Mouse (Mus musculus) T-helper 17 cell (primary cell): ENCODE measurements around the gene Mapk1ip1.

Experiments used
- in situ Hi-C, 2 experiments: fragments of 300-600 bp; cut with MboI, MseI; formaldehyde crosslinking; loops; 1 replicate in 1 of 2; 2 replicates in 1 of 2; pipeline ENCODE4 v1.15.1; 2025; ENCODE audit warnings: high pct_unique_total_duplicates in 2 of 2

Gene Mapk1ip1

DNA sequence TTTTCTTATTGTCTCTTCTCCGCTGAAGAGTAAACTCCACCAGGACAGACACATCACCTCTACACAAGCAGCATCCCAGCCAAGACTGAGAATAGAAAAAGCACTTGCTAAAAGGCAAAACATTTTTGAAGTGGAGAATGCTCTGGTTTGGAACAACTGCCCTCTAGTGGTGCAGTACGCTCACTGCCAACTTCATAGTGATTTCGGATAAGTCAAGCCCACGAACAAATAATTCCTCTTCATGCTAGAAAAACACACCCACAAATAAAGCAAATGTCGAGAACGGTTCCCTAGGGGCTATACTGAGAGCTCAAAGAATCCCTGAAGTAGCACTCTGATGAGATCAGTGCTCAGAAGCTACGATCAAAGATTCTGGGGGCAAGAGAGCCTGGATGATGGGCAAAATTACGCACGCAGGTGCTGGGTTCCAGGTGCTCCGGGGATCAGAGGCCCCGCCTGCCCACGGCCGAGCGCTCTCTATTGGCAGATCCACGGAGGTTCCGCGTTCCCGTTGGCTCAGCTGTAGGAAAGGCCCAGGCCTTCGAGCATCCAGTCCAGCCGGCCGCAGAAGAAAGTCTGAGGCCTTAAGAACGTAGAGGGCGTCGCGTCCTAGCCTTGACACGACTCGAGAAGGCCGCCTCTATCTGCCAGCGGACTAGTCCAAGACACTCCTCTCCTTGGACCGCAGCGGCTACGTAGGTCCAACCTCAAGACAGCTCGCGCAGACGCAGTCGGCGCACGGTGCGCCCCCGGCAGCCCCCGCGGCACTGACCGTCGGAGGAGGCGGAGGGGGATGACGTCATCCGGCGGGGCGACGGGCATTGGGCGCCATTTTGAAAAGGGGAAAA is at the start of gene Mapk1ip1, which contains the start of gene Ppp2r2d:
Mapk1ip1 (minus strand) TSS at position 730 of the 848 bp plus-strand sequence.
Ppp2r2d (plus strand) TSS at position 536 of the 848 bp plus-strand sequence.
- in situ Hi-C loops = loop anchor here (10.0 to 25.0 kb wide), 3 partner anchors 367 to 1941 kb away; partner anchors contain the start of genes Cfap46 (in 1 of the 2), Lrrc27 (in 1 of the 2) and Stk32c (in 1 of the 2)

GRCm38 (mm10) chr7:138885365-138886289 is 39.6 kb upstream of the Mapk1ip1 start:
- in situ Hi-C loops = no loop called here

DNA sequence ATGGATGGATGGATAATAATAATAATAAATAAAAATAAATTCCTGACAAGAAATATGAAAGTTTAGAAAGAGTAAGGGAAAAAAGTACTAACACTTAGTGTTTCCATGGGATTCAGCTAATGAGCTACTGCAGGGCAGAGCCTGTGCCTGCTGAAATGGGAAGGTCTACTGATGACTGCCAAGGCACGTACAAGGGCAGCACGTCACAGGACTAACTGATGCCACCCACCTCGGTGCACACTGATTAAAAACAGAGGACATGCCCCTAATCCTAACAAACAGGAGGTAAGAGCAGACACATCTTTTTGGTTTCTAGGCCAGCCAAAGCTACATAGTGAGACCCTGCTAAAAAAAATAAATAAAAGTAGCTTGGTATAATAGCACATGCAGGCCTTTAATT is 37.7 kb upstream of the Mapk1ip1 start:
- in situ Hi-C loops = no loop called here

- in situ Hi-C loops = no loop called here
Observed at GRCm38 (mm10) chr7:138875031-138875430, 29.0 kb upstream of the Mapk1ip1 start.

GRCm38 (mm10) chr7:138872956-138873355 is 26.9 kb upstream of the Mapk1ip1 start:
- in situ Hi-C loops = no loop called here

GRCm38 (mm10) chr7:138868316-138868715 is 22.2 kb upstream of the Mapk1ip1 start:
- in situ Hi-C loops = no loop called here

GRCm38 (mm10) chr7:138867286-138867685 is 21.2 kb upstream of the Mapk1ip1 start:
- in situ Hi-C loops = no loop called here

- in situ Hi-C loops = no loop called here
Observed at GRCm38 (mm10) chr7:138864776-138865175, 18.7 kb upstream of the Mapk1ip1 start.

DNA sequence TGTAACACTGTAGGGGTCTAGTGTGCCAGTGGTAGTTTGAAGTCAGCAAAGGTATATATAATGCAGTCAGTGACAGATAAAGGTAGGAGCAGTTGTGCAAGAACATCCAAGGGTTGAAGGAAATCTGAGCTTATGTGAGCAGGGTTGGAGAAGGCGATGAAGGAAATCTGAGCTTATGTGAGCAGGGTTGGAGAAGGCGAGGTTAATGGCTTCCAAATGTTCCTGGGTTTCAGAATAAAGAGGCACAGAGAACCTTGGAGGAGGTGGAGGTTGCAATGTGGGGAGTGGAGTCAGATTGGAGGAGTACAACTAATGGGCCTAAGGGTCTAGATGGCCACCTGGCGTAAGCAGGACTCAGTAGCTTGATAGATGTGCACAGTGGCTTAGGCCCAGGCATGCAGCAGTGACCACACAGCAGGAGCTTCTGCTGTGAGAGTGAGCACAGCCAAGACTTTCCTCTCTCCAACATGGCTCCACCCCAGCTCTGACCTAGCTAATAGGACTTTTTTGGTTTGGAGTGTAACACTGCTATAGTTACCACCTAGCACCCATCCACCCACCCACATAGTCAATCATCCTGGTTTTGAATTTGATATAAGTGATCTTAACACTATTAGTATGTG is 18.0 kb upstream of the Mapk1ip1 start:
- in situ Hi-C loops = no loop called here

DNA sequence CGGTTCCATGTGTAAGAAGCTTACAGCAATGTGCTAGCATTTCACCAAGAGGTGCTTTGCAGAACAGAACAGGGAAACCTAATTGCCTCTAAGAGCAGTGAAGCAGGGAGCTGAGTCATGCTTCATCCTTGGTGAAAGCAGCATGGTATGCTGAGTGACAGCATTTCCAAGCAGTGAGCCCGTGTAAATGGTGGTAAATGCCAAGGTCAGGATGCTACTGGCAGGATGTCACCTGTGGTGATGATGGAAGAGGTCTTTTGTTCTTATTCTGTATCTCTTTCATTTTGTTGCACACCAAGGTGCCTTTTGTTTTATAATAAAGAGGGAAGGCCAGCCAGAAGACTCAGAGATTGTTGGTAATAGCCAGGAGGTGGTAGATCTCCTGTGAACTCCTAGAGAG is 10.6 kb upstream of the Mapk1ip1 start:
- in situ Hi-C loops = loop anchor here in 1 of 2 experiments (5.0 kb wide), 1 partner anchor 46 kb away; no protein-coding TSS in a partner anchor

DNA sequence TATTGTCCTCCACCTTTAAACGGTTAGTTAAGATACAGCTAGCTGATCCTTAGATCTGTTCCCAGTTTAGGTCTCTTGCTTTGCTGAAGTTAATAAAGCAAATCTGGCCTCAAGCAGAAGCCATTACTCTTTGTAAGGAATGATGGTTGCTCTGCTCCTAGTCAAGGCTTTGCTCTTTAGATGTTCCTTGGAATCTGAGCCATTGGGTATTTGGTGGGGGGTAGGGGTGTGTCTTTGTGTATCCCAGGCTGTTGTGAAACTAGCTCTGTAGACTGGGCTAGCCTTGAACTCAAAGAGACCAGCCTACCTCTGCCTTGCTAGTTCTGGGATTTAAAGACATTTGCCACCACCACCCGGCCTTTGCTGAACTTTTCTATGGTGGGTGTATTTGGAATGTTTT is 8.1 kb upstream of the Mapk1ip1 start:
- in situ Hi-C loops = no loop called here

- in situ Hi-C loops = no loop called here
Observed at GRCm38 (mm10) chr7:138853417-138854031, 7.5 kb upstream of the Mapk1ip1 start.

DNA sequence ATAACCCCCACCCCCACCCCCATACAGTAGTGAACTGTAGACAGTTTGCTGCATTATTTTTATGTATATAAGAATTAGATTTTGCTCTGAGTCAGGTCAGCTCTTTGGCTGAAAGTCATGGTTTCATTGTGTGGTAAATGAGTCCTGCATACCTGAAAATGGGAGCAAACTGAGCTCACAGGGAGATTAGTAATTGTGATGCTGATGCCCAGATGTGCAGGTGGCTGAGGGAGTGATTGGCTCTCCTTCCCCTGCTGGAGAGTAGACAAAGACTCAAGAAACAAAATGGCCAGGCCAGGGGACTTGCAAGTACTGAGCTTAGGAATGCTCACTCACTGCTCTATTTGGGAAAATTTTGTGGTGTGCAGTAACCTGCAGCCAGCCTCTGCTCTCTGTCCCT is 4.0 kb upstream of the Mapk1ip1 start:
- in situ Hi-C loops = no loop called here

GRCm38 (mm10) chr7:138848028-138848920 is 2.2 kb upstream of the Mapk1ip1 start:
- in situ Hi-C loops = loop anchor here (10.0 to 25.0 kb wide), 3 partner anchors 364 to 1943 kb away; partner anchors contain the start of genes Cfap46 (in 1 of the 2), Lrrc27 (in 1 of the 2) and Stk32c (in 1 of the 2)

GRCm38 (mm10) chr7:138847316-138848027 is 1.4 kb upstream of the Mapk1ip1 start:
- in situ Hi-C loops = loop anchor here (10.0 to 25.0 kb wide), 3 partner anchors 365 to 1943 kb away; partner anchors contain the start of genes Cfap46 (in 1 of the 2), Lrrc27 (in 1 of the 2) and Stk32c (in 1 of the 2)

DNA sequence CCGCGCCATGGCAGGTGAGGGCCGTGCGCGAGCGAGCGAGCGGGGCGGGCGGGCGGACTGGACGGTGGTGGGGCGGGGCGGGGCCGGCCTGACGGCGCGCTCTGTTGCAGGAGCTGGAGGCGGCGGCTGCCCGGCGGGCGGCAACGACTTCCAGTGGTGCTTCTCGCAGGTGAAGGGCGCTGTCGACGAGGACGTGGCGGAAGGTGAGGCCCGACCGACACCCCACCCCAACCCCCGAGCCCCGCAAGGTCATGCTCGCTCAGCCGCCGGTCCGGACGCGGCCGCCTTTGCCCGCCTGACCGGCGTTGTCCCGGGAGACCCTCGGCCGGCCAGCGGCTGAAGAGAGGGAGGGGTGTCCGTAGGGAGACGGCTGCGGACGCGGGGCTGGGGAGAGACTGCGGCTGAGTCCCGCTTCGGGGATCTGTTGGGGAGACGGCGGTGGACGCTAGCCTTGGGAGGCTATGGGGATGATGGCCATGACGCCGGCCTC is 474 bp upstream of the Mapk1ip1 start:
- in situ Hi-C loops = loop anchor here (10.0 to 25.0 kb wide), 3 partner anchors 366 to 1942 kb away; partner anchors contain the start of genes Cfap46 (in 1 of the 2), Lrrc27 (in 1 of the 2) and Stk32c (in 1 of the 2)

DNA sequence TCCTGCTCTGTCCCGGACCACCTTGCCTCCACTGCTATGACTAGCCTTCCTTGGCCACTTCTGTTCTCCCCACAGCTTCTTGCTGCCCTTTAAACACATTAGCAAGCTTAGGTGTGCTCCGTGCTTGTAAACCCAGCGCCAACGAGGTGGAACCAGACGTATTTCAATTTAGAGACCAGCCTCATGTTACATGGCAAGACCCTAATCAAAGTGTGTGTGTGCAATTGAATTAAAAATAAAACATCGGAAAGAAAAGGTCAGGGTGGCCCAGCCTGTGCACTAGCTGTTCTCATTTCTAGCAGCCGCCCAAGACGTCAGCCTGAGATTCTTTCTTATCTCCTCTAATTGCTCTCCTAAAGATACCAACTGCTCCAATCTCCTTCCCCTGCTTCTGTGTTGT is 962 bp downstream of the Mapk1ip1 start:
- in situ Hi-C loops = loop anchor here (10.0 to 25.0 kb wide), 3 partner anchors 367 to 1940 kb away; partner anchors contain the start of genes Cfap46 (in 1 of the 2), Lrrc27 (in 1 of the 2) and Stk32c (in 1 of the 2)

GRCm38 (mm10) chr7:138843421-138843820 is 2.7 kb downstream of the Mapk1ip1 start:
- in situ Hi-C loops = loop anchor here (5.0 to 25.0 kb wide), 6 partner anchors 79 to 1939 kb away; partner anchors contain the start of genes Cfap46 (in 1 of the 2), Lrrc27 (in 1 of the 2) and Stk32c (in 1 of the 2)
